Mouse (Mus musculus): ENCODE data around the gene Dact3. TPM values are rescaled to one million over a fixed set of nuclear protein-coding genes. Genes with fewer than 3 reads are reported as not detected.

Gene Dact3
- total RNA-seq (2015; ENCODE audit: low replicate concordance) (not detected in 2 replicates), total RNA-seq (2017; ENCODE audit: low replicate concordance) (not detected in 2 replicates)

DNA sequence AGATGAGACGGTGACA lies at the start of gene Dact3:
TSS of gene Dact3 (plus strand) at position 8 of the 16 bp plus-strand sequence.
- ATAC-seq (replicated peaks; ENCODE audit: low FRiP score, poor library complexity, severe bottlenecking), result no peak

DNA sequence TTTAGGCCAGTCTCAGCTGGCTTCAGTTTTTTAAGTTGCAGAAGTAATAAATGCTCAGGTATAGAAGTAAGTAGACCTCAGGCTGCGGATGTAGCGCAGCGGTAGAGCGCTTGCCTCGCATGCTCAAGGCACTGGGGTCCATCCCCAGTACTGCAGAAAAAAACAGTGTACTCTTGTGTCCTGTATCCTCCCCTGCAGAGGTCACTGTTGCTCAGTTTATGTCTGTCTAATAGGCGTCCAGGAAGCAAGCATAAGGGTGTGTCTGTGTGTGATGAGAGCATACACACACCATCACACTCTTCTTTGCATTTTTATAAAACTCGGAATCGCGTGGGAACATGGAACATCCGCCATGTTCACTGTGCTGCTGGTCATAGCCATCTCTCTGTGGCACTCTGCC lies 49.3 kb upstream of the Dact3 start:
- ATAC-seq (replicated peaks; ENCODE audit: low FRiP score, poor library complexity, severe bottlenecking), result 0 out of 2 replicates have a peak, but pooled peaks have one; percentile 33

DNA sequence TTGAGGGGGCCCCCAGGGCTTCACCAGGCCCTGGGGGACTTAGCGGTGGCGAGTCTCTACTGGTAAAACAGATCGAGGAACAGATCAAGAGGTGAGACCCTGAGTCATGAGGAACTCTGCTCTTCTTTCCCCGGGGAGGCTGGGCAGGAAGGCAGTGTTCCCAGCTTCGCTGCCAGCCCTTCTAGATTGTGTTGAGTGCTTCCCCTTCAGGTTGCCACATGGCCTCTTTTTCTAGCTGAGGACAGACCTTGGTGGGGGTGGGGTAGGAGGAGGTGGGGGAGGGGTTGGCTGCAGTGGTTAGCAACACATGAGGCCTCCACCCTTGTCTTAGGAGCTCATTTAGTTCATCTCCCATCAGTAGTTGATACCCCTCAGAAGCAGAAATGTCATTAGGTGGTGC lies 48.5 kb upstream of the Dact3 start:
- ATAC-seq (replicated peaks; ENCODE audit: low FRiP score, poor library complexity, severe bottlenecking), result no peak

DNA sequence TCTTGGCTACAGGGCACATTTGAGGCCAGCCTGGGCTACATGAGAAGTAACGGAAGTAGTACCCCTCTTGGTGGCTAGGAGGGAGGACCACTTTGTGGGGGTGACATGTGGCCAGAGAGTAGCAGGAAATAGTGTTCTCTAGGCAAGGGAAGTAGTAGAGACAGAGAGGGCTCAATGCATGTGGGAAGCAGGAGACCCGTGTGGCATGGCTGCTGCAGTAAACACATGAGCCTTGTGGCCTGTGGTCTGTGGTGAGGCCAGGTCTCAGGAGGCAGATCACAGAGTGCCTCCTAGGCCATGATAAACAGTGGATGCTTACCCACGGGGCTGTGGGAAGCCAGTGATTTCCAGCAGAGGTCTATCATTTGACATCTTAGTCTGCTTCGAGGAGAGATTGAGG lies 47.8 kb upstream of the Dact3 start:
- ATAC-seq (replicated peaks; ENCODE audit: low FRiP score, poor library complexity, severe bottlenecking), result no peak

DNA sequence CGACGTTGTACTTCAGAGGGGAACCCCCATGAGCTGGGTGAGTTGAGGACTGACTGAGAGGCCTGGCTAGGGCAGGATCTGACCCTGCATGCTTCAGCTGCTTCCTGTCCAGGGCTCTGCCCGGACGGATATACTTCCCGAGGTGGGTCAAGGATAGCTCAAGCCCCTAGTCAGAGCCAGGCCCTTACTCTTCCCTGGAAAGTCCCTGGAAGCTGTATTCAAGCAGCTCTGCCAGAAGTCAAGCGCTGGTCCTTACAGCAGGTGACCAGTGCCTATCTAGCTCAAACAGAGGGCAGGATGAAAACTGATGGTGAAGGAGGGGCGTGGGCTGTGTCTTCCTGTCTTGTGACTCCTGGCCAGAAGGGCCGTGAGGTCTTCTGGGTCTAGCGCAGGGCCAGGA lies 44.7 kb upstream of the Dact3 start:
- ATAC-seq (replicated peaks; ENCODE audit: low FRiP score, poor library complexity, severe bottlenecking), result no peak

DNA sequence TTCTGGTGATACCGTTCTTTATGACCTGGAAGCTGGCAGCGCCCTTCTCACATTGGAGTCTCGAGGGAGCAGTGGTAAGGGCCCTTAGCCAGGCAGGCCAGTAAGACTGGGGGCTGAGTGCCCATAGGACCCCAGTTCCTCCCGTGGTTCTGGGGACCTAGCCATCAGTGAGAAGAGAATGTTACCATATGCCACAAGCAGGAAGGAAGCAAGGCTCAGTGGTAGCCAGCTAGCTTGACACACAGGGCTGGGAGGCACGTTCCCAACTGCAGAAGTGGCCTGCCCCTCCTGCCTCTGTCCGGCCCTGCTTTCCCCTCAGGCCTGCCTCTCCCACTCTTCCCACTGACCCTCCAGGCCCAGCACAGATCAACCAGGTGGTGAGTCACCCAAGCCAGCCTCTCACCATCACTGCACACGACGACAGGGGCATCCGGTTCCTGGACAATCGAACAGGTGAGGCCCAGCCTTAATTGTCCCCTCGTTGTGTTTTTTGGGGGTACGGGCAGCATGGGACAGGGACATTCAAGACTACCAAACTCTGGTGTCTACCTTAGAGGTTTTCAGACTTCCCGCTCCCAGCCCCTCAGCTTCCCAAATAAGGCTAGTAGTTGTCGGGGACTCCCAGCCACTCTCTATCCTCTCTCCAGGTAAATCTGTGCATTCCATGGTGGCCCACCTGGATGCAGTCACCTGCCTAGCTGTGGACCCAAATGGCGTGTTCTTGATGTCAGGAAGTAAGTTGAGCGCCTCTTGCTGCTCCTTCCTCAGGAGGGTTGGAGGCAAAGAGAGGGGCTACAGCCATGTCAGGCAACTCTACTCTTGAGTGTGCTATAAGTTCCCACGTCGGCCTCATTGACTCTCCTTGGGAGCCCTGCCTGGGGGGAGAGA lies 37.0 kb upstream of the Dact3 start:
- ATAC-seq (replicated peaks; ENCODE audit: low FRiP score, poor library complexity, severe bottlenecking), result no peak

DNA sequence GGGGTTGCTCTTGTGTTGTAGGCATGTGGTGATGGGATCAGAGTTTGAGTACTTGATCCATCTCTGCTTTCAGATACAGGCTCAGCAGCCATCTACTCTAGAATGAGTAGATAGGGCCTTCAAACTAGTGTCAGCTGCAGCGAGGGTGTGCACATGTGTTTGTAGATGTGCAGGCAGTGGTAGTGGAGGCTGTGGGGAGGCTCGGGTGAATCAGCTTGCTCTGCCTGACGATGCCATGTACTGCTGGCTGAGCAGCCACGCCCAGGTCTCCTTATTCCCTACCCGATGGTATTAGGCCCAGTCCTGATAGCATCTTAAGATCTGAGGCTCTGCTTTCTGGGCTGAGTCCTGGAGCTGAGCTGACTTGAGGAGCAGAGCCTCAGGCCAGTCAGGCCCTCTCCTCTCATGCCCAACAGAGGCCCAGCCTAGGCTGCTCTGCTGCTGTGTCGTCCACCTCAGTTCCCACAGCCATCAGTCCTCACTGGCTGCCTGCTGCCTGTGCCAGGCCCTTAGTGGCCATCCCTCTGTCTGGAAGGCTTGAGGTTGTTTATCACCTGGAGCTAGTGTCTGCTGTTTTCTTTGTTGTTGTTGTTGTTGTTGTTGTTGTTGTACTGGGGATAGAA lies 36.2 kb upstream of the Dact3 start:
- ATAC-seq (replicated peaks; ENCODE audit: low FRiP score, poor library complexity, severe bottlenecking), result no peak

DNA sequence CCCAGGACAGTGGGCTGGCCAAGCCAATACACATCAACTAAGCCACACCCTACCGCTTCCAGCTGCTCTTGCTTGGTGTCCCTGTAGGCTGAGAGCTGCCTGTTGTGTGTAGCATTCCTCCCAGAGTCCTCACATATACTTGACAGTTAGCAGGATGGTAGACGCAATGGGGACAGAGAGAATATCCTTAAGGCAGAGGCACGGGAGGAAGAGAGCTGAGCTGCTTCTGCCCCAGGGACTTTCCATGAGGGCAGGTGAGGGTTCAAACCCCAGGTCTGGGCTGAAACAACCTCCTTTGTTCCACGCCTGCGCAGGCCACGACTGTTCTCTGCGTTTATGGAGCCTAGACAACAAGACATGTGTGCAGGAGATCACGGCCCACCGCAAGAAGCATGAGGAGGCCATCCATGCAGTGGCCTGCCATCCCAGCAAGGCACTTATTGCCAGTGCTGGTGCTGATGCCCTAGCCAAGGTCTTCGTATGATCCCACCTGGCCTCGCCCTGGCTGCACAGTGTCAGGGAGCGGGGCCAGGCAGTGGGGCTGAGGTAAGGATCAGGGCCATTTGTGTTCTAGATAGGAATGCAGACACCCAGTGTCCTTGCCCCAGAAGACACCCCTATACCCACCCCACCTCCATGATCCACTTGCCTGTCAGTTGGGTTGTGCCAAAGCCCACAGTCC lies 35.5 kb upstream of the Dact3 start:
- ATAC-seq (replicated peaks; ENCODE audit: low FRiP score, poor library complexity, severe bottlenecking), result no peak

DNA sequence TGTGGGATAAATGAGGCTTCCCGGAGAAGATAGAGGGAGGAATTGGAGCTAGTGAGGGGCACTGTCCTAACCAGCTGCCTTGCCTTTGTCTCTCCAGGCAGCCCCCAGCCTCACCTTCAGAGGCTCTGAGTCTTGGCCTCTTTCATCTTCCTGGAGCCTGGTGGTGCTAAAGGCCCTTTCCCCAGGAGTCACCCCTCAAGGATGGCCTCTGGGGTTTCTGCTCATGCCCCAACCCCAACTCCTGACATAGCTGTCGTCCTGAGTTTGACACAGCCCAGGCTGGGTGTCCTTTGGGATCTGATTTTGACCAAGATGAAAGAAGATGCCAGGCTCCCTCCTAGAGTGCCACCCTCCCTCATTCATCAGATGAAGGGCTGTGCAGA lies 35.0 kb upstream of the Dact3 start:
- no peak for ATAC-seq (replicated peaks; ENCODE audit: low FRiP score, poor library complexity, severe bottlenecking)

DNA sequence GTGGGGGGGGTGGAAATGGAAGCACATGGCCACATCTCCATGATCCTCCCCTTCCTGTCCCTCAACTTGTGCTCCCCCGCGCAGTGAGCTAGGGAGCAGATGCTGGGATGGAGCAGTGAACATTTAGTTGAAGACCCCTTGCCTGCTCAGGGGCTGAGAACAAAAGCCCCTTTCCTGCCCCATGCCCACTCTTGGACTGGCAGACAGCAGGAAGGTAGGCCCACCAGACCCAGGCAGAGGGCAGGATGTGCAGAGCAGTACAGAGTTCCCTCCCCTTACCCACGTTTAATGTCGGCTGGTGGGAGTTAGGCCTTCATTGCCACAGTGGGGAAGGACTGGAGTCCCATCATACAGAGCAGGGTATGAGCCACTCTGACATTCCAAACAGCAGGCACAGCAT lies 34.0 kb upstream of the Dact3 start:
- no peak for ATAC-seq (replicated peaks; ENCODE audit: low FRiP score, poor library complexity, severe bottlenecking)

DNA sequence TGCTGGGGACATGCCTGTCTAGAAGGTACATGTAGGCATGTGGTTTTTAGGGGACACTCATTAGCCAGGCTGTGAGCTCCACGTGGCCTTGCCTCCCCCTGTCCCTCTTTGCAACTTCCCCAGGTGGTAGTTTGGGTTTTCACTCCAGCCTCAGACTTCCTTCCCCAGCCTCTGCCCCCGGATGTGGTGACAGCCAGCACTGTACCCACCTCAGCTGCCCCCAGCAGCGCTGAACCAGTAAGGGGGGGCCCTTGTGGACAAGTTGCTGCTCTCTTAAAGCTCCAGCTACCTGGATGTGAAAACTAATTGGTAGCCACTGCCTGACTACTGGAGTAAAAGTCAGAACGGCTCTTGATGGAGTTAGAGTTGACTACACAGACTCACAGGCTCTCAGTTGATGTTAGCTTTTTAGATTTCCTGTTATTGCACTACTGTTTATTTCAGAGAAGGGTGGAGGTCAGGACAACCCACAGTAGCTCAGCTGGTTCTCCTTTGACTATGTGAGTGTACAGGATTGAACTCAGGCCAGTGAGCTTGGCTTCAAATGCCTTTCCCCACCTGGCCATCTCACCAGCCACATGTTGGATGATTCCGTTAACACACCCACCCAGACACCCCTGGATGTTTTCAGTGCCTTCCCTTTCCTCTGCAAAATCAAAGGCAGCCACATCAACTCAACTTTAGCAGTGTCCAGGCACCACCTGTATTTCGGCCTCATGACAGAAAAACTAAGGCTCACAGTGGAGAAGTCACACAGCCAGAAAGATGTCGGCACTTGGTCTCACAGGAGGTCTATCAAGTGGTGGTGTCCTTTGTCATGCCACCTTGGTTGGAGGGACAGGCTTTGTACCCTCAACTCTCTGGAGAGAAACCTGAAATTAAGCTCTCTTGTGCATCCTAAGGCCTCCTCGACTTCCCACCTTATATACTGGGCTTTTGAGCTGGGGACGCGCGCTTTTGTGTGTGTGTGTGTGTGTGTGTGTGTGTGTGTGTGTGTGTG lies 33.3 kb upstream of the Dact3 start:
- no peak for ATAC-seq (replicated peaks; ENCODE audit: low FRiP score, poor library complexity, severe bottlenecking)

DNA sequence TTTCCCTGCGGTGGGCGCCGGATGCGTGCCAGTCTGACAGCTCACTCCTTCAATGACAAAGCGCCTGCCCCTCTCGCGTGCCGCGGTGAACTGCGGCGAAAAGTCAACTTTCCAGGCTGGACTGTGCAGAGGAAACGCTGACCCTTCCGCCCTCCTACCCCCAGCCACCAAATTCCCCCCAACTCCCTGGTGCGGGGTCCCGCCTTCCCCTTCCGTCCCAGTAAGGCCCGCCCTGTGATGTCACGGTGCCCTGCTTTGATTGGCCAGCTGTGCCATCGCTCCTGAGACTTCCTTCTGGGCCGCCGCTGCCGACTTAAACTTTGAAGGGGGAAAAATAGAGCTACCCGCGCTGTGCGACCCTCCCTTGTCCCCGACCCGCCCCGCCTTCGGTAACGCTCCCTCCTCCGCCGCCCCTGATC lies 32.5 kb upstream of the Dact3 start, which contains the start of gene Prkd2:
TSS of gene Prkd2 (plus strand) at position 258 of the 419 bp plus-strand sequence.
- ATAC-seq (replicated peaks; ENCODE audit: low FRiP score, poor library complexity, severe bottlenecking), result peak; percentile 85

DNA sequence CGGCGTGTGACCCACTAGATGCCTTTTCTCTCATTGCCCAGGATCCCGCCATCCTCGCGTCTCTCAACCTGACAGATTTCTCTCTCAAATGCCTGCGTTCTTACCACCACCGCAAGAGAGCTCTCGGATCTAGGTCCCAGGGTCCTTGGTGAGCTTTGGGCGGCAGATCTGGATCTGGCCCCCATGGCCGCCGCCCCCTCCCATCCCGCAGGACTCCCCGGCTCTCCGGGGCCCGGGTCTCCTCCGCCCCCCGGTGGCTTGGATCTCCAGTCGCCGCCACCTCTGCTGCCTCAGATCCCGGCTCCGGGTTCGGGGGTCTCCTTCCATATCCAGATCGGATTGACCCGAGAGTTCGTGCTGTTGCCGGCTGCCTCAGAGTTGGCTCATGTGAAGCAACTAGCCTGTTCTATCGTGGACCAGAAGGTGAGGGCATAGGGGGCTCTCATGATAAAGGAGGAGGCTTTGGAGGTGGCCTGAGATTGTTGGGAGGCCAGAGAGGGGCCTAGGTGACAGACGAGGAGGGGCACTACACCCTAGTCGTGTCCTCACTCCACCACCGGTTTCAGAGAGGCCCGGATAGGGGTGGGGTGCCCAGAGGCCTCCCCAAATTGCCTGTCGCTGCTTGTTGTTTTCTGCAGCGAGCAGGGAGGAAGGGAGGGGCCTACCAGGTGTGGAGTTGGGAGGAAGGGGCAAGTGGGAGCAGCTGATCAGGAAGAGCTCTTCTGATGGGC lies 31.5 kb upstream of the Dact3 start:
- no peak for ATAC-seq (replicated peaks; ENCODE audit: low FRiP score, poor library complexity, severe bottlenecking)

DNA sequence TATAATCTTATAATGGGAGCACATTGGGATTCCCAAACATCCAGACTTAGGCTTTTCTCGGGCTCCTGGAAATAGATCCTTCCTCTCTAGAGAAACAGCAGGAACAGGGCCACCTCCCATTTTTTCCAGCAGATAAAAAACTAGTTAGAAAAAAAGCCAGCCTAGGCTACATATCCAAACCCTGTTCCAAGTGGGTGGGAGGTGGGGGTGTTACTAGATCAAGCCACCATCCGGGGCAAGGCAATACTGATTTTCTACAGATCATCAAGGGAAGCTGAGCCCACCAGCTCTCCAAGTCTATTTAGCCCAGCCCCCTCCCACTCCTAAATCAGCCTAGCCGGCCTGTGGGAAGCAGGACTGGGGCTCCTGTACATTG lies 30.4 kb upstream of the Dact3 start:
- no peak for ATAC-seq (replicated peaks; ENCODE audit: low FRiP score, poor library complexity, severe bottlenecking)

DNA sequence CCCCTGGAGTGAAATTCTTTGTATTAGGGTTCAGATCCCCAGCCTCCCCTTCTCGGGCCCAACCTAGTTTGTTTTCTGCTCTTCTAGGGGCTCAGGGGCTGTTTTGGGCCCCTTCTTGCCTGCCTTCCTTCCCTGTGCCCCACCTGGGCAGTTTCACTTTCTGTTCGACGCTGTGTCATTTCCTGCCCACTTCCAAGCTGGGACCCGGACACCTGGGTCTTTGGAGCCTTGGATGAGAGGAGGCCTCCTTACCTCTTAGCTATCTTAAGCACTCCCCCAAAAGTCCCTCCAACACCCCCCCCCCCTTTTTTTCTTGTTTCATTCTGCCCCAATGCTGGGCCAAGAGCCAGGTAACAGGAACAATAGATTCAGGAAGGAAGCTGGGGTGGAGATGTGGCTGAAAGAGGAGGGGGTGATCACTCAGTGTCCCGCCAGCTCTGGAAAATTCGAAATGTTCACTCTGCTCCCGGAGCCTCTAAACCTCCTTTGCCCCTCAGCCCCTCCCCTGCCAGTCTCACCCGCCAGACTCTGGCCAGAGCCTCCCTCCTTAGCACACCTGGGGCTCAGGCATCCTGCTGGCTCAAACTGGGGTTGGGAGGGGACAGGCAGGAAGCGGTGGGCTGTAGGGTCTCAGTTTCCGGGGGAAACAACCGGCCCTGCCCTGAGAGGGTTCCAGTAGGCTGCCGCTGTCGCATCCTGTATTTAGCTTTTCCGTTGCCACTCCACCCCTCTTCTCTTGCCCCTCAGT lies 29.9 kb upstream of the Dact3 start:
- 0 out of 2 replicates have a peak, but pooled peaks have one; percentile 25 for ATAC-seq (replicated peaks; ENCODE audit: low FRiP score, poor library complexity, severe bottlenecking)

DNA sequence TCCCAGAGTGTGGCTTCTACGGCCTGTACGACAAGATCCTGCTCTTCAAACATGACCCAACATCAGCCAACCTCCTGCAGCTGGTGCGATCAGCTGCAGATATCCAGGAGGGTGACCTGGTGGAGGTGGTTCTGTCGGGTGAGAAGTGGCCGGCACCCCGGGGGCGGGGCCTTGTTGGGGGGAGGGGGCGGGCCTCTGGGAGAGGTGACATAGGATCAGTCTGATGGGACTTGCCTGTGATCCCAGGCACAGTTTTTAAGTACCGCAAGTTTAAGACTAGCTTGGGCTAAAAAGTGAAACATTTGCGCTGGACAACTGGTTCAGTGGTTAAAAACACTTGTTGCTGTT lies 29.3 kb upstream of the Dact3 start:
- ATAC-seq (replicated peaks; ENCODE audit: low FRiP score, poor library complexity, severe bottlenecking), result no peak

DNA sequence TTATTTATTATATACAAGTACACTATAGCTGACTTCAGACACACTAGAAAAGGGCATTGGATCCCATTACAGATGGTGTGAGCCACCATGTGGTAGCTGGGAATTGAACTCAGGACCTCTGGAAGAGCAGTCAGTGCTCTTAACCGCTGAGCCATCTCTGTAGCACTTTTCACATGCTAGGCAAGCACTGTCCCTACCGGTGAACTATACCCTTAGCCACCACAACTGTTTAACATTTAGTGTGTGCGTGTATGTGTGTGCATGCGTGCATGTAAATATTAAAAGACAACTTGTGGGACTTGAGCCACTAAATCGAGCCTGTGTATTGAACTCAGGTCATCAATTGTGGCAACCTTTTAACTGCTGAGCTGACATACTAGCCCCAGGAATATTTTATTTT lies 28.3 kb upstream of the Dact3 start:
- no peak for ATAC-seq (replicated peaks; ENCODE audit: low FRiP score, poor library complexity, severe bottlenecking)

DNA sequence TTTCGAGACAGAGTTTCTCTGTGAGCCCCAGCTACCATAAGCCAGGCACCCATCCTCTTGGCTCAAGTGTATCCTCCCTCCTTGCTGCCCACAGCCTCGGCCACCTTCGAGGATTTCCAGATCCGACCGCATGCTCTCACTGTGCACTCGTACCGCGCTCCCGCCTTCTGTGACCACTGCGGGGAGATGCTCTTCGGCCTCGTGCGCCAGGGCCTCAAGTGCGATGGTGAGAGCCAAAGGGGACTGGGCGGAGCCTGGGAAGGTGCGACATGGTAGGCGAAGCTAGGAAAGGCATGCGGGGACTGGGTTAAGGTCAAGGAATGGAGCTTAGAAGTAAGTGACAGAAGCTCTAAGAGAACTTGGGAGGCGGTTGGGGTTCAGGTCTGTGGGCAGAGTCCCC lies 27.6 kb upstream of the Dact3 start:
- no peak for ATAC-seq (replicated peaks; ENCODE audit: low FRiP score, poor library complexity, severe bottlenecking)

DNA sequence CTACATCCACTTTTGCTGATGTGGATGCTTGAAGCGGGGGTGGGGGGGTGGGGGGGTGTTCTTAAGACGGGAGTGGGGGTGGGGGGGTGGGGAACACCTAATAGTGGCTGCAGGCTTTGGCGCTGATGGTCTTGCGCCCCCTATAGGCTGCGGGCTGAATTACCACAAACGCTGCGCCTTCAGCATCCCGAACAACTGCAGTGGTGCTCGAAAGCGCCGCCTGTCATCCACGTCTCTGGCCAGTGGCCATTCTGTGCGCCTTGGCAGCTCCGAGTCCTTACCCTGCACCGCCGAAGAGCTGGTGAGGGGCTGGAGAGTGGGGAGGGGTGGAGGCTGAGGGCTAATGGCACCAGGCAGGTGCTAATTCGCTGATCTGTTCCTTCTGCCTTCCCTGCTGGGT lies 26.5 kb upstream of the Dact3 start:
- ATAC-seq (replicated peaks; ENCODE audit: low FRiP score, poor library complexity, severe bottlenecking), result no peak

Measured in erythroblast, adult 5-6 weeks (primary cell).